Mouse (Mus musculus) adrenal gland, postnatal 14 days (tissue): ENCODE measurements around the gene Htatip2. TPM values are rescaled to one million over a fixed set of nuclear protein-coding genes. Genes with fewer than 3 reads are reported as not detected.

Source experiments
- DNase-seq: peaks from one replicate; pipeline ENCODE4 v3.0.0; 2021; ENCODE audit warnings: mixed read lengths
- total RNA-seq: library from RNA; stranded (reverse); gene quantifications from 2 replicates; pipeline ENCODE4 v1.2.3, GENCODE M21; 2021

Htatip2 gene
- total RNA-seq, 1 experiment from 2014 or later = 19.6 TPM

DNA sequence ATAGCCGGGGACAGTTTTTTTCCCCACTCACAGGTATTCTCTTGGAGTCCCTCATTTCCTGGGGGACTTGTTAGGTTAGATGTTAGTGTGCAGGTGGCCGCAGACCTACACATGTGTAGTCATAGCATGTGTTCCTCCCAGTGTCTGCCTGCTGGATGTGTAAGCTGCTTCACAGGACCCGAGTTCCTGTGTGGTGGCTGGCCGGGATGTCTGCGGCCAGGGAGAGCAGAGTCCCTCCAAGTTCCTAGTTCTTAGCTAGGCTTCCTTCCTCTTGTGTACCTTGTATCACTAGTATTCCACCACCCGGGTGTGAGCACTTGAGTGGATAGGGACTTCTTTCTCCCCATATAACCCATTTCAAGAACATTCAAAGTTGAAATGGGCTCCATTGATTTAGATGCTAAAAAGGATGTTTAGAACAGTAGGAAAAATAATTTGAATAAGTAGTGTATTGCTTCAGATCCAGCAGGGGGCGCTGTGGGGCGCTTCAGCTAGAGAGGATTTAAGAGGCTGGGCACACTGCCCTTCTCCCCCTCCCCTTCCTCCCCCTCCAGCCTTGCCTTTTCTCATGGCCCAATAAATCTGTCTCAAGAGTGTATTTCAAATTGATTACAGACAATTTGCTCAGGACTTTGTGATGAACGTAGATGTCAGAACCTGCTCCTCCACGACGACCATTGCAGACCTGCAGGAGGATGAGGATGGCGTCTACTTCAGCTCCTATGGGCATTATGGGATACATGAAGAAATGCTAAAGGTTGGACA is 27.9 kb downstream of the Htatip2 start:
- DNase-seq = peak; percentile 89

DNA sequence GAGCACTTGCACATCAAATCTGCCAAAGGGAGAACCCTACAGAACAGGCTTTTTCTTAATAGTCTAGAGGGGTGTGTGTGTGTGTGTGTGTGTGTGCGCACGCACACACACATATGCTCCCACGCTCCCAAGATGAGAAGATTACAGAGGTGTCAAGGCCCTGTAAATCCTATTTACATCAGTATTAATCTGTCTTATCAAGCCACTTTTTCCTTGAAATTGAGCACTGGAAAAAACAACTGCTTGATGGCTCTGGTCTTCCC is 28.4 kb downstream of the Htatip2 start:
- no peak for DNase-seq

DNA sequence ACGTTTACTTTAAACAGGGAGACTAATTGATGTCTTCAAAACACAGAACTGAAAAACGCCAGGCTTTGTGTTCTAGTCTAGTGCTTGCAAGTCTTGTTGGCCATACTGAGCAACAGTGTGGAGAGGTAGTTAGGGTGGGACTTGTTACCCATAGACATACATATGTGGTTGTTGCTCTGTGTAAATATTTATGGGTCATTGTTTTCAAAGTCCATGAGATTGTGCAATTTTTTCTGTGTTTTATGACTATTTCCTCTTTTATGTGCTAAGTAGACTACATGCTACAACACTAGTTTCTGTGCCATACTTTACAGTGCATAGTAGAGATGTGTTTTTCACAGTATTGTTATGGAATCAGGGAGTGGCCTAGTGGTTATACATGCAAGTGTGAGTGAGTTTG is 35.4 kb downstream of the Htatip2 start:
- DNase-seq = no peak

DNA sequence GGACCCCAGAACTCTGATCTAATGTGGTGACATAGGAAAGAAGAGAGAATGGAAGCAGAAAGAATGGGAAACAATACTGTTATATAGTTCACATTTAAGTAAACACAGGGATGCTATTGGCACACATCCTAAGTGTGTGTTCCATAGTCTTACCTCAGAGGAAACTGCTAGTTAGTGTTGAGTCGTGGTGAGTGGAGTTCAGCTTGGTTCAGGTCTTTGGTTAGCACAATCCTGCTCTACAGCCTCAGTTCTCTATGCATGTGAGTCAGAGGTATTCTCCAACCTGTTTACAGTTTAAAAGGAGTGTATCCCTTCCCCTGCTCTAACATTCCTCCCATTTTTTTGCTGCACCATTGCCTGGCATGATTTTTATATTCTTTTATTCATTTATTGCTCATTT is 38.3 kb downstream of the Htatip2 start:
- DNase-seq = no peak

DNA sequence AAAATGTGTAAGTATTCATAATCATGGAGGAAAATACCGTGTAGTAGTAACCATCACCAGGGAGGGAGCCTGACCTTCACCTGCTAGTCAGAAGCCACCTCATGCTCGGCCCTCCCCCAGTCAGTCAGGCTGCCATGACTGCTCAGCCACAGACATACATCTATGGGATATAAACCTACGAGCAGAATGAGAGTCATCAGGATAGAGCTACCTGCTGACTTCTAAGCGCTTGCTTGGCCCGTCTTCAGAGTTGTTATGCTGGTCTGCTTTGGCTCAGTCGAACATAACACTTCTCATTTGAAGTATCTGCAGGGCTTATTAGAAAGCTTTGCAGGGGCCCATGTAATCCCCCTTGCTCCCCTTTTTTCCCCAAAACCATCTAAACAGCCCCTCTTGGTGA is 44.6 kb downstream of the Htatip2 start:
- no peak for DNase-seq

DNA sequence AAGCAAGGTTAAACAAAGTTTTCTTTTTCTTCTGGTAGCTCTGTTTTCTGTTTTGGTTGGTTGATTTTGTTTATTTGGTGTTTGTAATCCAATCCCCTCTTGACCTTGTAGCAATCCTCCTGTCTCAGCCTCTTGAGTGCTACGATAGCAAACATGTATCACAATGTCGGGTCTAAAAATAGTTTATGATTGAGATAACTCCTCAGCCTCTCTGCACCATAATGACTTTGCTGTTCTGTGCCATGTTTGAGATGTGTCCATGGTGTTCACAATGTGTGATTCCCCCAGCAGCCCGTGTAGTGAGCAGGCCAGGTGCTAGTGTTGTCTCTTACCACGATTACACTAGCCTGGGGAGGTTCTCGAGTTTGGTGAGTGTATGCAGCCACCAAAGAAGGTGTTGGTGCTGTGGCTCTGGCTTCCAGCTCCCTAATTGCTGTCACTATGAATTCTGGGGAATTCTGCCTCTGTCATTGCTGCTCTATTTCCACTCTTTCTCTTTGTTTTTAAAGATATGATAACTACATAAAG is 45.8 kb downstream of the Htatip2 start:
- DNase-seq = no peak

DNA sequence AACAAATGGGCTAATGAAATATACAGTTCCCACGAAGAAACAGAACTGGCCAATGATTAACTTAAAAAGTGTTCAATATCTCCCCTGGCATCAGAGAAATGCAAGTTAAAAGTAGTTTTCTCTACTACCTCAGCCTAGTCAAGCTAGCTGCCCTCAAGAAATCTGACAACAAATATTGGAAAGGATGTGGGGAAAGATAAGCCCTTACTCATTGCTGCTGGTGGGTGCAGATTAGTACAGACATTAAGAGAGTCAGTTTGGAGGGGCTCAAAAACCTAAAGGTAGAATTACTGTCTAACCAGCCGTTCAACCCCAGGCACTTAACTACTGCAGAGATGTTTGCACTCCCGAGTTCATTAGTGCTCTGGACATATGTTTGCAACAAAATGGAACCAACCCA is 46.7 kb downstream of the Htatip2 start:
- no peak for DNase-seq

DNA sequence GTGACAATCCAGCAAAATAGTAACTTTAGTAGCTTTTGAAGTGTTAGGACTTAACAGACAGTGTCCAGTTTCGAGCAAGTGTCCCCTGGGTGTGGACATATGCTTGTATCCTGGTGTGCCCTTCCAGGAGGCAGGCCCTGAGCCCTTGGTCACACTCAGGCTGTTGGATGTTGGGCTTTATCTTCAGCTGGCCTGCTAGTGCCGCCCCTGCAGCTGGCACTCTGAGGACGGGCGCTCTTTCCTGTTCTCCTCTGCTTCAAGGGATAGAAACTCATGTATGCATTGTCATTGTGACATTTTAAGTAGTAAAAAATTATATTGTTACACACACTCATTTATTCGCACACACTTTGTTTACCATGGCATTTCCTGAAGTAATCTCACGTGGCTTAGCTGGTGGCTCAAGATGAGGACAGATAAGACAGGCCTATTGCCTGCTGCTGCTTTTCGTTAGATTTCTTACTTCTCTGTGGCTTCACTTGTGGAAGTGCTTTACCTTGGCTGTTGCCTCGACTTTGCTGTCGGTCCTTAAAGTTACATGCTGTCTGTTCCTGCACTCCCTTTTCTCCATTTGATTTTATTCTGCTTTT is 48.3 kb downstream of the Htatip2 start:
- no peak for DNase-seq

DNA sequence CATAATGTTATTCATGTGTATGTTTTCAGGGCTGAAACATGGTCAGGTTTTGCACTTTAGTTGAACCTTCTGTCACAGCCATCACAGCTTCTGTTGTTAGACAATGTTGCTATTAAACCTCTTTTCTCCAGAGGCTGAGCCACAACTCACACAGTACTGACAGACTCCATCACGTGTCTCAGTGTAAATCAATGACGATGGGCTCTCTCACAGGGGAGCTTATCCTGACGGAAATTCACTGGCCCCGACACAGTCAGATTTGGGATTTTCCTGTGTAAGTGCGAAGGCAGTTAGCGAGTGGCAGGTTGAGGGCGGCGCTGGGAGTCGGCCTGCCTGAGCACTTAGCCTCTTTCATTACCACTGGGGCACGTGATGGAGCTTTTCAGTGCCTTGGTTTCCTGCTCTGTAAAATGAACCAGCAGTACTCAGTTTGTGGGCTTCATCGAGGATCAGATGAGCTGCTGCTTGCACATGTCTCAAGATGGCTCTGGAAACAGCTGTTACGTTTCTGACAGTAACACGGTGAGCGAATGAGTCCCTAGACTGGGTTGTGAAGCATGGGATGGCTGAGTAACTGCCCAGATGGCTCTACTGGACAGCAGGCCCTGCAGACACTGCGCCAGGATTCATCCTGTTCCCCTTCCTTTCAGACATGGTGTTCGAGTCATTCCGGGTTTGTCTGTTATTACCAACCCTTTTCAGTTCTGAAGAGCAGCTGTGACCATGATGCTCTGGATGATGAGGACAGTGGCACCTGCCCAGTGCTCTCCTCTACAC is 49.1 kb downstream of the Htatip2 start:
- DNase-seq = no peak

DNA sequence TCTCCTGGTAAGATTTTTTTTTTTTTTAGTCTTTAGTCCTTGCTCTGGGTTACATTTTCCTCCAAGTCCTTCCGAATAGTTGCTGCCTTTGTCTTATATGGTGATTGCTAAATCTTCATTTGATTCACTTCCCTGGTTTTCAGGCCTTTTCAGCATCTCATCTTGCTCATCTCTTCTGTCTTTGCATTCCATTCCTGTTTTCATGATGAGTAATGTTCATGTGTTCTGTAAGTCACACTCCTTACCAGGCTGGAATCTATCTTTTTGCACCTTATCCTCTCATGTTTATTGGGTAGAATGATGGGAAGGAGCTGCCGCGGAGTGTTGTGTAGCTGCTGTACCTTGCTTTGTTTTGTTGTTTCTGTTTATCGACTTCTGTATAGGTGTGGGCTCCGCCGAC is 50.2 kb downstream of the Htatip2 start:
- no peak for DNase-seq

DNA sequence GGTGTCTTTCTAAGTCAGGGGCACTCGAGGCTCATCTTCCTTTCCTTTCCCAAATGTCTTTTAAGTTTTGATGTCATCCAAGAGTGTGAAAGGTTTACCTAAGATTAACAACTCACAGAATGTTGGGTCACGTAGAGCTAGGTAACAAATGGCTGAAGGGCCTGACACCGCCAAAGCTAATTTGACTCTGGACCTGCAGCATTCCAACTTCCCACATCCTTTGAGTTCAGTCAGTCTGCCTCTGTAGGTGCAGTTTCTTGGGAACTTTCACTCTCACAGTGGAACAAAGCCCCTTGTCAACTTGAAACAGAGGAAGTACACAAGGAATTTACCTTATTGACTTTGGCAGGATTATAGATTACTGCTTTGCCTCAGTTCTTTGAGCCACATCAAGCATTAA is 50.6 kb downstream of the Htatip2 start:
- DNase-seq = no peak

DNA sequence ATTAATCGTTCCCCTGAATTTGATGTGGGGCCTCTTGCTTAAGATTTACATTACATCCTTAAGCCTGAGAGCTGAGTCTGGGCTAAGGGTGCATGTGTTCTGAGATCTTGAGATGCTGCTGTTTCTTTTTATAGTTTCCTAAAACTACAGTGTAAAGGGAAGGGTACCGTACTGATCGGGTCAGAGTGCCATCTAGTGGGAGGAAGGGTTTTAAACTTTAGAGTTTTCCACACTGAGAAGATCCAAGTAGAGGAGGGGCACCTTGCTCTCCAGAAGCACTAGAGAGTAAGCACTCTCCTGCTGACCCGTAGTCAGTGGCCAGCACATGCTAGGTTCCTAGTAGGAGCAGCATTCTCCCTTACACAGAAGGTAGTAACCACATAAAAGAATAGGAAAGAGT is 52.4 kb downstream of the Htatip2 start:
- peak; percentile 9 for DNase-seq

DNA sequence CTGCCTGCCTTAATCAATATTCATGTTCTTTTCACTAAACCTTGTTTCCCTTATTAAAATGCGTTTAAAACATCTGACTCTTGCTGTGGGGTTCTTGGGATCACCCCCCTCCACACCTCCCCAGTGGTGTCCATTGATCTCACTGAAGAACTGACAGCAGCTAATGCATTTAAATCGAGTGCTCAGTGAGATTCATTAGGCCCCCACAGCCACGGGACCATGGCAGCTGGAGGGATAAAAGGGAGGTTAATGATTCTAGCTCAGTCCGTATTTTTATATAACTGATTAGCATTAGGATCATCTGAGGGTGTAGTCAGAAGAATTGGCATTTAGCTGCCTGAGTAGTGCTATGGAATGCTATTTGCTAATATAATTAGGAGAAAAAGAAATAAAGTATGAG is 60.5 kb downstream of the Htatip2 start:
- DNase-seq = no peak

DNA sequence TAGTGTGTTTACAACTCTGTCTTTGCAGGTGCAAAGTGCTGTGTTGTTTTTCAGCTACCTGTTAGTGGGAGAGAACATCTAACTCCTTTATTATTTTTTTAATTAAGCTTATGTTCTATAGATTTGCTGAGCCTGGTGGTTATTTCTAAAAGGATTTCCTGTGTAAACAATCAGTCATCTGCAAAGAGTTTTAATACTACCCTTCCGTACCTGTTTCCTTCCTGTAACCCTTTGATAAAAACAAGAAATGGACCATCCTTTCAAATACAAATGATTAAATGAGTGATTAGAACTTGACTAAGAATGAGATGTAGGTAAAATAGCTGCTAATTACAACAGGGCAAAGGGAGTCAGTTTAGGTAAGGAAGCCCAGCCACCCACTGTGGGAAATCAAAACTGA is 62.5 kb downstream of the Htatip2 start:
- no peak for DNase-seq

DNA sequence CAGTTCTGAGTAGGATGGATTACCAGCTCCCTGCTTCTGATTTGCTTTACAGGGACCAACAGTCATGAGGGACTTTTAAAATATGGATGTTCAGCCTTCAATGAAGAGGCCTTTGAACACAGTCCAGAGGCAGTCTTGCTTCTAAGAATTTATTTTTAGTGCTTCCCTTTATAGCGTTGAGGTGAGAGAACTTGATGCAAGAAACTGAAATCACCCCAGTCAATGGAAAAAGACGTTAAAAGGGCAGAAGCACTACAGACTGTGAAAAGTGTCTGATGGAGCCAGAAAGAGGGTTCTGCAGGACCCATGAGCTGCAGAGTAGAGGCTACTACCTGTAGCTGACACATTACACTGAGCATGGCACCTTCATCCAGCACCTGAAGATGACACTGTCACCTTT is 63.1 kb downstream of the Htatip2 start:
- no peak for DNase-seq

Other genes starting within 250 kb of the Htatip2 start
- not detected in 2 replicates for gene Dbx1, start 122.3 kb upstream of the Htatip2 start, total RNA-seq
- 27.8 and 30.7 TPM in 2 replicates for gene Prmt3, start 19.2 kb downstream of the Htatip2 start, total RNA-seq
- 1.1 and 1.7 TPM in 2 replicates for gene Slc6a5, start 151.0 kb downstream of the Htatip2 start, total RNA-seq
- 1.9 and 2.1 TPM in 2 replicates for gene Nell1, start 215.7 kb downstream of the Htatip2 start, total RNA-seq